Mouse (Mus musculus) lung, adult 2 months (tissue): ENCODE data around the gene Gm3238.
"Not testable (repeated sequence)": the region's sequence is repeated elsewhere in the genome, so short reads cannot be mapped to it uniquely, and the experiment has no call there.

Experiments
- CTCF ChIP-seq: fragments of 200-500 bp; IDR thresholded peaks from 2 replicates; pipeline ENCODE4 v1.5.1; 2011; ENCODE audit warnings: mild to moderate bottlenecking, low read length, control low read depth; ENCODE audit not compliant: insufficient read depth
- POLR2A ChIP-seq: fragments of 200-500 bp; IDR thresholded peaks from 2 replicates; pipeline ENCODE4 v1.6.1; 2011; ENCODE audit warnings: low read depth, mild to moderate bottlenecking, control low read depth, low read length, borderline replicate concordance; ENCODE audit errors: extremely low read depth

DNA sequence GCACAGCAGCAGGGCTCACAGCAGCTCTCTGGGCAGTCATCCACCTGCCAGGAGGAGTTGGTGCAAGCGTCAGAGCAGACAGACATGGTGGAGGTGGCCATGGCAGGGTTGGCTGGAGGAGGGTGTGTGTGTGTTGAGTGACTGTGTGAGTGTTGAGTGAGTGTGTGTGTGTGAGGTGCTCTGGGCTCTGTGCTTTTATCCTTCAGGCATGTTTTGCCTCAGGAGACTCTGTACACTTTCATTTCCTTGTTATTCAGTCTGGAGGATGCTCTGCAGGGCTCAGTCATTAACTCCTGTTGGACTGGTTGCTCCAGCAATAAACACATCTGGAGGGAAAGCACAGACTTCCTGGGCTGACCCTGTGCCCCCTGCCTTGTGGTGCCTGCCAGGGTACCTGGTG lies 19.9 kb downstream of the Gm3238 start, which contains the start of gene Gm9736:
- TF ChIP-seq CTCF, POLR2A: not testable (repeated sequence)
